Mouse (Mus musculus): Measurements from ENCODE around the gene Lce1j. TPM values are rescaled to one million over a fixed set of nuclear protein-coding genes. Genes with fewer than 3 reads are reported as not detected.
"Not testable (repeated sequence)": the region's sequence is repeated elsewhere in the genome, so short reads cannot be mapped to it uniquely, and the experiment has no call there.

Lce1j gene
- not detected for polyA plus RNA-seq (2012; fragmentation: generic; extraction: Trizol)

- Histone ChIP-seq H3K4me2 (ENCODE audit: low read depth) (no peak within 1 kb of the TSS), H3ac (ENCODE audit: control insufficient read depth, insufficient read length) (no peak within 1 kb of the TSS), H3K36me3 (ENCODE audit: control insufficient read depth, insufficient read depth) (no peaks in the 10 kb centered on the region), H3K79me2 (ENCODE audit: control insufficient read depth, insufficient read depth) (no peaks in the 10 kb centered on the region), H3K27me3 (ENCODE audit: control insufficient read depth, insufficient read depth, insufficient read length) (no peaks in the 10 kb centered on the region), H3K4me3 (no peak within 1 kb of the TSS)
- TF ChIP-seq TCF3 (IDR thresholded peaks at IDR 0.05; ENCODE audit: insufficient read length, low read depth) (no peak), SRF (IDR thresholded peaks at IDR 0.05; ENCODE audit: control insufficient read depth, insufficient read length, low read depth) (no peak), TCF12 (IDR thresholded peaks at IDR 0.05; ENCODE audit: insufficient read depth, poor library complexity, severe bottlenecking) (no peak), MYOD1 (IDR thresholded peaks at IDR 0.05; ENCODE audit: control insufficient read depth in 1 of 3, insufficient read length in 2 of 3, low read depth in 2 of 3) (no peak), MYOG (IDR thresholded peaks at IDR 0.05; ENCODE audit: control insufficient read depth in 1 of 3, insufficient read depth in 1 of 3, insufficient read length in 2 of 3, low read depth in 2 of 3) (no peak), POLR2A (IDR thresholded peaks at IDR 0.05; ENCODE audit: insufficient read length, low read depth) (no peak), USF1 (IDR thresholded peaks at IDR 0.05; ENCODE audit: low read depth) (no peak), CEBPB (IDR thresholded peaks at IDR 0.05; ENCODE audit: insufficient read depth, poor library complexity, severe bottlenecking) (no peak), MAX (IDR thresholded peaks at IDR 0.05; ENCODE audit: low read depth) (no peak), REST (IDR thresholded peaks at IDR 0.05; ENCODE audit: insufficient read depth, insufficient read length) (no peak), E2F4 (IDR thresholded peaks at IDR 0.05; ENCODE audit: insufficient read depth) (no peak), POLR2AphosphoS2 (IDR thresholded peaks at IDR 0.05; ENCODE audit: insufficient read length, low read depth) (no peak)
These were observed at the start of gene Lce1j for GRCm38 (mm10) chr3:92790414-92790813. Gene Lce1j (minus strand): TSS chr3:92790514.

DNA sequence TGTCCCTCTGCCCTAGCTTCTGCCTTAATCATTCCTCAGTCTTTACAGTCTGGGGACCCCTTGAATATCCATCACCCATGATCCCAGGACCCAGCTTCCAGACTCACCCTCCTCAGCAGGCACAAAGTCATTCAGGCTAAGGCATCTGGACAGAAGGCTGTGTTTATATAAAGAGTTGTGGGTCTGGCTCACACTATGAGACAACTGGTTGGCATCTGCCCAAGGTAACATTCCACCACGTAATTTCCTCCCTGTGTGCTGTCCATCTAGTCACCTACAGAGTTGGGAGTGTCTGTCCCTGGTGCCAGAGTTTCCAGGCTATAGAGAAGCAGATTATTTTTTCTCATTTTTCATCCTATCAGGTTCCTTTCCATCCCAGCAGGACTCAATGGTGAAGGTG lies 36.8 kb upstream of the Lce1j start, which contains the start of gene Kprp:
Gene Kprp, minus strand, starts transcription at position 140 of the 400 bp plus-strand sequence.
- Histone ChIP-seq H3K27me3 (ENCODE audit: control insufficient read depth, insufficient read depth, insufficient read length) (no peaks in the 10 kb centered on the region), H3K4me2 (ENCODE audit: low read depth) (no peak within 1 kb of the TSS), H3ac (ENCODE audit: control insufficient read depth, insufficient read length) (no peak within 1 kb of the TSS), H3K4me3 (no peak within 1 kb of the TSS), H3K79me2 (ENCODE audit: control insufficient read depth, insufficient read depth) (no peaks in the 10 kb centered on the region), H3K36me3 (ENCODE audit: control insufficient read depth, insufficient read depth) (no peaks in the 10 kb centered on the region)
- TF ChIP-seq MAX (IDR thresholded peaks at IDR 0.05; ENCODE audit: low read depth) (no peak), MYOD1 (IDR thresholded peaks at IDR 0.05; ENCODE audit: control insufficient read depth in 1 of 3, insufficient read length in 2 of 3, low read depth in 2 of 3) (peak in 1 of 3 experiments; percentile 15)

DNA sequence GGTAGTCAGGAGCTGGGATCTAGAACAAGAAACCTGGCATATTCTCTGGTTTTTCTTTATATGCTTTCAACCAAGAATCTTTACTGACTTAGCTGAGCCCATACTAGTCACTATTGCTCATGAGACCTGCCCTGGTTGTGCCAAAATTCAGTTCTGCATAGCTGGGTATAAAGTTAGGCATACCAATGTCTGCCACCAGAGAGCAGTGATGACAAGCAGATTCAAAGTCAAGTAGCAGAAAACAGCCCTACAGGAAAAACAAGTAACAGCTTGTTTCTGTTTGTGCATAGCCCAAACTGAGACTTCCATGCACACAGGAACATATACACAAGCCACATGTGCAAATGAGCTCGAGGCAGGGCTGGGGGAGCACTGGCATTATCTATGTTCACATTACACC lies 35.5 kb upstream of the Lce1j start:
- Histone ChIP-seq H3K79me2 (ENCODE audit: control insufficient read depth, insufficient read depth) (no peaks in the 10 kb centered on the region), H3K4me3 (no peak overlapping the region), H3K4me2 (ENCODE audit: low read depth) (no peak overlapping the region), H3K27me3 (ENCODE audit: control insufficient read depth, insufficient read depth, insufficient read length) (no peaks in the 10 kb centered on the region), H3ac (ENCODE audit: control insufficient read depth, insufficient read length) (no peak overlapping the region), H3K36me3 (ENCODE audit: control insufficient read depth, insufficient read depth) (no peaks in the 10 kb centered on the region)
- TF ChIP-seq TCF12 (IDR thresholded peaks at IDR 0.05; ENCODE audit: insufficient read depth, poor library complexity, severe bottlenecking) = no peak
- no peak for TF ChIP-seq MYOG (IDR thresholded peaks at IDR 0.05; ENCODE audit: control insufficient read depth in 1 of 3, insufficient read depth in 1 of 3, insufficient read length in 2 of 3, low read depth in 2 of 3)
- TF ChIP-seq MAX (IDR thresholded peaks at IDR 0.05; ENCODE audit: low read depth) = no peak
- no peak for TF ChIP-seq POLR2A (IDR thresholded peaks at IDR 0.05; ENCODE audit: insufficient read length, low read depth)
- no peak for TF ChIP-seq MYOD1 (IDR thresholded peaks at IDR 0.05; ENCODE audit: control insufficient read depth in 1 of 3, insufficient read length in 2 of 3, low read depth in 2 of 3)
- TF ChIP-seq E2F4 (IDR thresholded peaks at IDR 0.05; ENCODE audit: insufficient read depth) = no peak
- no peak for TF ChIP-seq TCF3 (IDR thresholded peaks at IDR 0.05; ENCODE audit: insufficient read length, low read depth)
- no peak for TF ChIP-seq POLR2AphosphoS2 (IDR thresholded peaks at IDR 0.05; ENCODE audit: insufficient read length, low read depth)
- no peak for TF ChIP-seq CEBPB (IDR thresholded peaks at IDR 0.05; ENCODE audit: insufficient read depth, poor library complexity, severe bottlenecking)
- TF ChIP-seq SRF (IDR thresholded peaks at IDR 0.05; ENCODE audit: control insufficient read depth, insufficient read length, low read depth) = no peak
- TF ChIP-seq USF1 (IDR thresholded peaks at IDR 0.05; ENCODE audit: low read depth) = no peak

DNA sequence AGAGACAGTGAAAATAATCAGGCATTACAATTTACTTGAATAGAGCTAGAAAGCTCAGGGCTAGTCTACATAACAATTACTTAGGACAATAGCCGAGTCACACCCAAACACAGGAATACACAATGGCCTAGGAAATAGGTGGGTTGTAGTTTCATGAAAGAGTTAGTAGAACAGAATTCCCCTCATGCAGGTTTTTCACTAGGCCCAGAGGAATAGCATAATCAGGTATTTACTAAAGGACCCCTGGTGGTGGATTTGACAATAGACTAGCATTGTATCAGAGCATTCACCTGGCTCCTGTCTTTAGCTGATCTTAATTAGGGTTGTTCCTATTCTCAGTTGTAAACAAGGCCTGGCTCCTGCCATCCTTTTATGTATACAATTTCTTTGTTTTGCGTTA lies 25.7 kb upstream of the Lce1j start:
- H3ac ChIP-seq (ENCODE audit: control insufficient read depth, insufficient read length); H3K36me3 ChIP-seq (ENCODE audit: control insufficient read depth, insufficient read depth); H3K4me2 ChIP-seq (ENCODE audit: low read depth); H3K4me3 ChIP-seq; H3K79me2 ChIP-seq (ENCODE audit: control insufficient read depth, insufficient read depth); H3K27me3 ChIP-seq (ENCODE audit: control insufficient read depth, insufficient read depth, insufficient read length): not testable (repeated sequence)

- TF ChIP-seq SRF (IDR thresholded peaks at IDR 0.05; ENCODE audit: control insufficient read depth, insufficient read length, low read depth) (no peak), TCF12 (IDR thresholded peaks at IDR 0.05; ENCODE audit: insufficient read depth, poor library complexity, severe bottlenecking) (no peak), REST (IDR thresholded peaks at IDR 0.05; ENCODE audit: insufficient read depth, insufficient read length) (no peak), MYOG (IDR thresholded peaks at IDR 0.05; ENCODE audit: control insufficient read depth in 1 of 3, insufficient read depth in 1 of 3, insufficient read length in 2 of 3, low read depth in 2 of 3) (no peak), E2F4 (IDR thresholded peaks at IDR 0.05; ENCODE audit: insufficient read depth) (no peak), USF1 (IDR thresholded peaks at IDR 0.05; ENCODE audit: low read depth) (no peak), CEBPB (IDR thresholded peaks at IDR 0.05; ENCODE audit: insufficient read depth, poor library complexity, severe bottlenecking) (no peak), MYOD1 (IDR thresholded peaks at IDR 0.05; ENCODE audit: control insufficient read depth in 1 of 3, insufficient read length in 2 of 3, low read depth in 2 of 3) (no peak), TCF3 (IDR thresholded peaks at IDR 0.05; ENCODE audit: insufficient read length, low read depth) (no peak), MAX (IDR thresholded peaks at IDR 0.05; ENCODE audit: low read depth) (no peak), POLR2A (IDR thresholded peaks at IDR 0.05; ENCODE audit: insufficient read length, low read depth) (no peak), POLR2AphosphoS2 (IDR thresholded peaks at IDR 0.05; ENCODE audit: insufficient read length, low read depth) (no peak)
These were observed 25.3 kb upstream of the Lce1j start for GRCm38 (mm10) chr3:92815581-92815980.

More at GRCm38 (mm10) chr3:92815581-92815980, 25.3 kb upstream of the Lce1j start:
- Histone ChIP-seq H3K27me3 (ENCODE audit: control insufficient read depth, insufficient read depth, insufficient read length) (no peaks in the 10 kb centered on the region), H3K4me3 (no peak overlapping the region), H3K79me2 (ENCODE audit: control insufficient read depth, insufficient read depth) (no peaks in the 10 kb centered on the region), H3K4me2 (ENCODE audit: low read depth) (no peak overlapping the region), H3K36me3 (ENCODE audit: control insufficient read depth, insufficient read depth) (no peaks in the 10 kb centered on the region), H3ac (ENCODE audit: control insufficient read depth, insufficient read length) (no peak overlapping the region)

All from myocyte (in vitro differentiated cells).